8 mouse cellular contexts compared by ENCODE assay signal in genomic region chr4:154632800-154633764, GRCm38 (mm10). TPM values are rescaled to one million over a fixed set of nuclear protein-coding genes. Genes with fewer than 3 reads are reported as not detected.
DNase-seq lines count a peak whose midpoint lies in the region; ATAC-seq lines count a peak whose summit lies in the region.
"Had no signal": no experiment of that assay in that cellular context is flagged by ENCODE, and none has a peak within 500 bp of the region (broad histone marks: within the 10 kb centered on the region; RNA-seq: fewer than 3 reads in every experiment).

No protein-coding gene starts in this region.

- 23% methylated on average over 14 of the region's 14 CpGs for WGBS in embryonic facial prominence, embryonic 10.5 days
- 22% methylated on average over 14 of the region's 14 CpGs for WGBS in forebrain, embryonic 11.5 days
- 41% methylated on average over 14 of the region's 14 CpGs for WGBS in intestine, embryonic 16.5 days
- WGBS in midbrain, embryonic 14.5 days, result 47% methylated on average over 14 of the region's 14 CpGs

- peak overlapping the region; percentile 90 for H3K4me3 ChIP-seq in embryonic facial prominence, embryonic 10.5 days
- peak overlapping the region; percentile 78 for H3K4me3 ChIP-seq in forebrain, embryonic 11.5 days (ENCODE audit: low read depth, low read length)
- peak overlapping the region; percentile 79 for H3K4me3 ChIP-seq in intestine, embryonic 16.5 days (ENCODE audit: low read length)
- no peak overlapping the region for H3K4me3 ChIP-seq in midbrain, embryonic 14.5 days (replicated peaks; ENCODE audit: low read depth, low read length)

- peaks cover 2% of the 10 kb centered on the region; the same call in 1 of the 2 replicates for H3K36me3 ChIP-seq in embryonic facial prominence, embryonic 10.5 days (replicated peaks)
- no peaks in the 10 kb centered on the region for H3K36me3 ChIP-seq in forebrain, embryonic 11.5 days (ENCODE audit: control insufficient read depth, insufficient read depth, low read length)
- no peaks in the 10 kb centered on the region for H3K36me3 ChIP-seq in intestine, embryonic 16.5 days (ENCODE audit: control insufficient read depth, insufficient read depth, low read length)
- H3K36me3 ChIP-seq in midbrain, embryonic 14.5 days (ENCODE audit: control insufficient read depth, insufficient read depth, low read length), result no peaks in the 10 kb centered on the region

- H3K9ac ChIP-seq in forebrain, embryonic 11.5 days (ENCODE audit: low read length), result peak overlapping the region; percentile 96
- peak overlapping the region; percentile 87 for H3K9ac ChIP-seq in intestine, embryonic 16.5 days (ENCODE audit: low read depth, low read length)
- H3K9ac ChIP-seq in midbrain, embryonic 14.5 days (replicated peaks; ENCODE audit: low read length), result no peak overlapping the region

- no peaks in the 10 kb centered on the region for H3K9me3 ChIP-seq in embryonic facial prominence, embryonic 10.5 days
- no peaks in the 10 kb centered on the region for H3K9me3 ChIP-seq in forebrain, embryonic 11.5 days (ENCODE audit: control insufficient read depth, low read length)
- no peaks in the 10 kb centered on the region for H3K9me3 ChIP-seq in intestine, embryonic 16.5 days (ENCODE audit: control insufficient read depth, low read length)
- no peaks in the 10 kb centered on the region for H3K9me3 ChIP-seq in midbrain, embryonic 14.5 days (ENCODE audit: control insufficient read depth, low read length)

- peak overlapping the region; percentile 96 for H3K27ac ChIP-seq in embryonic facial prominence, embryonic 10.5 days (replicated peaks)
- H3K27ac ChIP-seq in forebrain, embryonic 11.5 days (ENCODE audit: low read depth, low read length), result 0 out of 2 replicates have a peak overlapping the region, but pooled peaks have one; percentile 12
- H3K27ac ChIP-seq in intestine, embryonic 16.5 days (ENCODE audit: low read length), result peak overlapping the region; percentile 0; the same call in 1 of the 2 replicates
- no peak overlapping the region for H3K27ac ChIP-seq in midbrain, embryonic 14.5 days (replicated peaks; ENCODE audit: low read depth, low read length)

- ATAC-seq in forebrain, embryonic 11.5 days (replicated peaks; ENCODE audit: low FRiP score), result no peak
- no peak for ATAC-seq in intestine, embryonic 16.5 days
- no peak for ATAC-seq in midbrain, embryonic 14.5 days (ENCODE audit: low FRiP score, low TSS enrichment)

- peaks cover 95% of the 10 kb centered on the region for H3K27me3 ChIP-seq in embryonic facial prominence, embryonic 10.5 days (replicated peaks; ENCODE audit: low read depth, poor library complexity, severe bottlenecking)
- peaks cover 15% of the 10 kb centered on the region for H3K27me3 ChIP-seq in forebrain, embryonic 11.5 days (ENCODE audit: control insufficient read depth, insufficient read depth, low read length)
- H3K27me3 ChIP-seq in intestine, embryonic 16.5 days (replicated peaks; ENCODE audit: control insufficient read depth, insufficient read depth, low read length), result peaks cover 46% of the 10 kb centered on the region; the same call in 1 of the 2 replicates
- peaks cover 79% of the 10 kb centered on the region for H3K27me3 ChIP-seq in midbrain, embryonic 14.5 days (ENCODE audit: control insufficient read depth, insufficient read depth, low read length)

- peak; percentile 54 for DNase-seq in embryonic facial prominence, embryonic 10.5 days (ENCODE audit: low spot score)
- no peak for DNase-seq in forebrain, embryonic 11.5 days (ENCODE audit: low spot score)
- peak; percentile 38 for DNase-seq in midbrain, embryonic 14.5 days
- no peak for DNase-seq in adrenal gland, adult 18-20 months (ENCODE audit: low spot score in 2 of 2)
- no peak for DNase-seq in cerebellum, postnatal 14 days
- DNase-seq in right cerebral cortex, adult 18-20 months, result no peak

- peaks cover 96% of the 10 kb centered on the region for H3K4me1 ChIP-seq in embryonic facial prominence, embryonic 10.5 days
- peaks cover 28% of the 10 kb centered on the region for H3K4me1 ChIP-seq in forebrain, embryonic 11.5 days (replicated peaks; ENCODE audit: control insufficient read depth, insufficient read depth, low read length)
- peaks cover 37% of the 10 kb centered on the region for H3K4me1 ChIP-seq in intestine, embryonic 16.5 days (ENCODE audit: control insufficient read depth, insufficient read depth, low read length)
- peaks cover 3% of the 10 kb centered on the region for H3K4me1 ChIP-seq in midbrain, embryonic 14.5 days (ENCODE audit: control insufficient read depth, insufficient read depth, low read length)

- H3K4me2 ChIP-seq in forebrain, embryonic 11.5 days (ENCODE audit: low read depth, low read length, severe bottlenecking), result peak overlapping the region; percentile 93
- H3K4me2 ChIP-seq in intestine, embryonic 16.5 days (ENCODE audit: low read depth, low read length), result peak overlapping the region; percentile 91
- H3K4me2 ChIP-seq in midbrain, embryonic 14.5 days (ENCODE audit: low read length), result peak overlapping the region; percentile 64

RNA-seq across cellular contexts. Expression of gene Prdm16, which starts 3.6 kb away (rescaled TPM):
- polyA plus RNA-seq in embryonic facial prominence, embryonic 10.5 days (2016; fragmentation: Nextera tagmentation; extraction: Ambion mirVana), result 33.9 and 44.5 TPM in 2 replicates
- polyA plus RNA-seq in forebrain, embryonic 11.5 days (2014; fragmentation: Nextera tagmentation; extraction: Ambion mirVana), result 44.7 and 49.3 TPM in 2 replicates
- 15.2 and 17.6 TPM in 2 replicates for polyA plus RNA-seq in intestine, embryonic 16.5 days (2015; fragmentation: Nextera tagmentation; extraction: Ambion mirVana)
- 5.2 and 10.1 TPM in 2 replicates for polyA plus RNA-seq in midbrain, embryonic 14.5 days (2014; fragmentation: Nextera tagmentation; extraction: Ambion mirVana)
- total RNA-seq in adrenal gland, adult 18-20 months (2021), result 1 to 10 TPM; 4.3 to 7.6 TPM

RNA-seq across cellular contexts. Expression of gene Actrt2, which starts 34.6 kb away (rescaled TPM):
- not detected in 2 replicates for polyA plus RNA-seq in embryonic facial prominence, embryonic 10.5 days (2016; fragmentation: Nextera tagmentation; extraction: Ambion mirVana)
- not detected in 2 replicates for polyA plus RNA-seq in forebrain, embryonic 11.5 days (2014; fragmentation: Nextera tagmentation; extraction: Ambion mirVana)
- not detected in 2 replicates for polyA plus RNA-seq in intestine, embryonic 16.5 days (2015; fragmentation: Nextera tagmentation; extraction: Ambion mirVana)
- not detected in 2 replicates for polyA plus RNA-seq in midbrain, embryonic 14.5 days (2014; fragmentation: Nextera tagmentation; extraction: Ambion mirVana)
- not detected for total RNA-seq in adrenal gland, adult 18-20 months (2021)
- total RNA-seq: megakaryocyte, adult 5-6 weeks had no signal

Comparison
In these comparisons a context has a peak if more than half of its experiments do, and no peak if none do; other contexts are left out.
1. DNase-seq: peak in embryonic facial prominence, embryonic 10.5 days (single experiment) and midbrain, embryonic 14.5 days (single experiment); none in forebrain, embryonic 11.5 days (single experiment), adrenal gland, adult 18-20 months (0 of 2), cerebellum, postnatal 14 days (0 of 2) and right cerebral cortex, adult 18-20 months (single experiment).
2. Peak in every context shown above with its lines, with median percentiles within 50 percentile points of each other: H3K4me2 ChIP-seq.